Mouse (Mus musculus): ENCODE measurements around the gene Pih1d1. TPM values are rescaled to one million over a fixed set of nuclear protein-coding genes. Genes with fewer than 3 reads are reported as not detected.
A peak's percentile ranks its signal among the peaks of the same experiment; 100 is the strongest.

The Pih1d1 gene
- total RNA-seq, 2 experiments from 2014 or later = 44.5 to 46.8 TPM

DNA sequence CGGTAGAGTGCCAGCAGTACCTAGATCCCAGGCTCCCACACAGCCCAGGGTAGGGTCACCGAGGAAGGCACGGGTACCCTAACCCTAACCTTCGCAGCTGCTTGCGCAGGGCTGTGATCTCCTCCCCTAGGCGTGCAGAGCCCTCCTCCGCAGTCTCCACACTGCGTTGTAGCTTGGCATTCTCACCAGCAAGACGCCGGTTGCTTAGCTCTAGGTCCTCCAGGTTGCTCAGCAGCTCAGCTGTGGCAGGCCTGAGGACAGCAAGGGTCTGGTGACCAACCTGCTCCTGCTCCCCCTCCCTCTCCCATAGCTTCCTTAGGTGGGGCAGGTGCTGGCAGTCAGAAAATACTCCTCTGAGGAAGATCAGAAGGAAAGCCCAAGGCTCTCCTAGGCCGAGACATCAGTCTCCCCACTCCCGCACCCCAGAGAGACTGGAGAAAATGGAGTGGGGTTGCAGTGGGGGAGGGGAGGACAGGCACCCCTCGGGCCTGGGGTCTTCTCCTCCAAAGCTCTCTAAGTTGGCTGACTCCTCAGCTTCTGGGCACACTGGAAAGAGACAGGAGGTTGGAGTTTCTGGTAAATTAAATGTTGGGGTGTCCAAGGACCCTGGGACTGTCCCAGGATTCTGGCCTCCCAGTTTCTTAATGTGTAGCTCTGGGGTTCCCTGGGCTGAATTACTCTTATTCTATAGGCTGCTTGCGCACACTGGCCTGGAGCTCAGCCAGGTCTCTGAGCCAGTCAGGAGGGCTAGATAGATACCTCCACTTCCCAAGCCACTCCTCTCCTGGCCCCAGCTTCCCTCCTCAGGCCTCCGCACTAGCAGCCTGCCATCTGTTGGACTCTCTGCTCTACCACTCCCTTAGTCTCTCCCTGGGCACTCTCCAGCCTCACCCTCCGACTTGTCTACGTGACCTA, 40.0 kb downstream of the Pih1d1 start:
- no peak for DNase-seq

DNA sequence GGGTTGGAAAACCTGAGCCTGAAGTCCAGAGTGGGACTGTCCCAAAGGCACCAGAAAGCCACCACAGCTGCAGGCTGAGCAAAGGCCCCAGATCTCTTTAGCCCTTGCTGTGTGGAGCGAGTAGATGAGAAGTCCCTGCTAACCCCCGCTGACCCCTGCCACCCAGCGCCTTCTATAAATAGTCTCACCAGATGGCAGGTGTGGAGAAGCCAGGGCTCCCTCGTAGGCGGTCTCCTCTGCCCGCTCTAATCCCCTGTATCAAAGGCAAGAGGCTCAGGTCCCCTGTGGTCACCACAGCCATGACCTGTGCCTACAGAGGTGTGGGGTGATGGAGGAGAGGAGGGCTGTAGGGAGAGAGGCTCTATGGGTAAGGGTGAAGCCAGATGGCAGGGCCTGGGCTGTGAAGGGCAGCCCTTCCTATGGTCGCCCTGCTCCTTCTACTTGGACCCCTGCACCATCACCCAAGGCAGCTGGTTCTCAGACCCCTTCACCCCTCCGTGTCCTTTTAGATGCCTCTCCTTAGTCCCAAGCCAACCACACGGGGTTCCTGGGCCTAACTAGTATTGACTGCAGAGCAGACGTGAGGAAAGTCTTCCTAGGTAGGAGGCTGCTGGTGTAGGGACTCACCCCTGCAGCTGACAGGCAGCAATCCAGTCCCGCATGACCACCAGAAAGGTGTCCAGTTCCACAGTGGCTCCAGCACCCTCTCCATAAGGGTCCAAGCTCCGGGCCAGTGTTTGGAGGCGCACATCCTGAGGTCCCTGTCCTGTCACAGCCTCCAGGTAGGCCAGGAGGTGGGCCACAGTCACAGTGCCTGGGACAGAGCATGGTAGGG, 41.5 kb downstream of the Pih1d1 start:
- no peak for DNase-seq

DNA sequence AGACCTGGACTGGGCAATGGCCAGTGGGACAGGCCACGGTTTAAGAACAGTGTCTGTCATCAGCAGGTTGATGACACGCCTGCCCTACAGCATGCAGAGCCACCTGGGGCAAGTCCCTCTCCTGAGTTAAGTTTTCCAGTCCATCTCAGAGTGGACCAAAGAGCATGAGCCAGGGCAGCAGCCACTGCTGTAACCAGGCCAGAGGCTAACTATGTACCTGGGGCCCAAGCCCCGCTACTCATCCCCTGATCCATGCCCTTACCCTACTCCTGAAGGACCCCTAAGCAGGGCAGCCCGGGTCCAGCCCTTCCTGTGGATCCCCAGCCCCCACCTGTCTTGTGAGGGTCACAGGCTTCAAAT, 42.1 kb downstream of the Pih1d1 start:
- no peak for DNase-seq

DNA sequence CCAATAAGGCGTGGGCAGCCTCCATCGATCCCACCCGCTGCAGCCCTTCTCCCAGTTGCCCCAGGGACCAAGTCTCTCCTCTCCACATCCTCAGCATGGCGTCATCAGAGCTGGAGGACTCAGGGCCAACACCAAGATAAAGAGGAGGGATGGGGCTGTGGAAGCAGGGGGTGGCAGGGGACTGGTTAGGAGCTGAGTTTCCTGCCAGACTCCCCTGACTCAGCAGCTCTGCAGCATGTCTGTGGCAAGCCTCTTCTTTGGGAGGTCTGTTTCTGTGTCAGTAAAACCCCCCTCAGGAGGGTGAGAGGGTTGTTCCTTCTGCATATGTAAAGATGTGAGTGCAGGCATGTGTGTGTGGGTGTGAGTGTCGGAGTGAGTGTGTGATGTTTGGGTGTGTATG, 42.9 kb downstream of the Pih1d1 start:
- no peak for DNase-seq

DNA sequence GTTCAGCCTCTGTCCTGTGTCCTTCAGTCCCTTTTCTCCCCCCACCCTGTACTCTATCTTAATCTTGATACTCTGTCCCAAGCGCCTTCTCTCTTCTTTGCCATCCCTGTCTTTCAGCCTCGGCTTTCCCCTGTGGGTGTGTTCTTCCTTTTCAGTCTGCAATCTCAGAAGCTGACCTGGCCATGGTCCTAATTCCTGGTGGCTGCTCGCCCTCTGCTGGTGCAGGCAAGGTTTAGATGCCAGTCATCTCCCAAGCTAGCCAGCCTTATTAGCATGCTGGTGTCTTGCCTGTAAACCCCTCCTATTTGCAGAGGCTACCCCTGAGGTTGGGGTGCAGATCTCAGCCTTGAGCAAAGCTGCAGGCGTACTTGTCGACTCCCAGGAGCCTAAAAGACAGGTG, 44.3 kb downstream of the Pih1d1 start:
- DNase-seq = peak; percentile 64 to 74

DNA sequence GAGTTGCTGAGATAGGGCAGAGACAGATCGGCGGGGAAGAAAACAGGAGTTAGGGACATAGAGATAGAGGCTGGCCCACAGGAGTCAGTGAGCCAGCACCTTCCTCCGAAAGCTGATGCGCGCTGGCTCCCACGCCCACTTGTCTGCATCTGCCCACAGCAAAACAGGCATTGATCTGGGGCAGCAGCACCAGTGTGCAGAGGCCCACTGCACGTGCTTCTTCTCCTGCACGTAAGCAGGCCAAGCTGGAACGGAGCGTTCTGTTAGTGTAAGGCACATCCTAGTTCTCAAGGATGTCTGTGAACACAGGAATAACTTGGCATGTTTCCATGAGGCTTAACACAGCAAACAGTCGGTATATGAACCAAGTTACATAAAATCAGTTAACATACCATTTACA, 44.9 kb downstream of the Pih1d1 start:
- DNase-seq = no peak

DNA sequence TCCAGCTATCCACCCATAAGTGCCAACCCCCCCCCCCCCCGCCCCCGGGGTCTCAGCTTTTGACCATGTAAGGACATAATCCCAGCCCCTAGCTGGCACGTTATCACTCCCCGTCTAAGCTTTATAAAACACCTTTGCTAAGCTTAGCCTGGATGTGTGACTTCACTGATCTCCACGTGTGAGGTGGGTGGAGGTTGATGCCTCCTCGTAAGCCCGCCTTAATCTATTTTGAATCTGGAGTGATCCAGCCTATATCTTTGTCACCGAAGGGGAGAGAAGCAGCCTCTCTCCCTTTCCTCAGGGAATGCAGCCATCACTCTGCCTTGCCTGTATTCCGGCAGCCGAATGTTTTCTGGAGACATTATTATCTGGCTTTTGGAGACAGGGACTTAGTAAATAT, 48.6 kb downstream of the Pih1d1 start:
- DNase-seq = no peak

DNA sequence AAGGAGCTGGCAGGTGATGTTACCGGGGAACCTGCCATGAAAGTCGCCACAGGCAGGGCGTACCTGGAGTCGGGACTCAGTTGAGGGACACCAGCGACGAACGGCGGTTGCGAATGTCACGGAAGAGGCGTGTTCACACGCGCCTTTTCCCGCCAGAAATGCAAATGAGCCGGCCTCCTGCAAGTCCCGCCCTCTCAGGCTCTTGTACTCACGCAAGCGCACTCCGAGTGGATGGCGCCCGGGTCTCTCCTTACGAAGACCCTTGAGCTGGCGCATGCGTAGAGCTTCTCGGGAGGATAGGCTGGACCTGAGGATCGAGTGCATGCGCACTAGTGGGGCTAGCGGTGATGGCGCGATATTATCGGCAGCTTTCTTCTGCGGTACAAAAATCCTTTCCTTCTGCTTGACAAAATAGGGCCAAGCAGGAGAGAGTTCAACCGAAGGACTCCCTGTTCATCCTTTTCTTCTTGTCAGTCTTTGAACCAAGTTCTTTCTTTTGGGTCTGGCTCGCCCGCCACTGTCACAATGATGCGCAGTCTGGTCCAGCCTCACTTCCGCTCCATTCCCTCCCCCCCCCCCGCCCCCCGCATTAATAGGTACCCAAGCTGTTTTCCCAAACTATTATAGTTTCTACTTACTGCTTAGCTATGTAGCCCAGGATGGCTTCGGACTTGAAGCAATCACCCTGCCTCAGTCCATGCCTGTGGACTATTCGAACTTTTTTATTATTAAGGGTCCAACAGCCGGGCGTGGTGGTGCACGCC, 50.5 kb downstream of the Pih1d1 start, which contains the start of gene Ccdc155:
Ccdc155 (minus strand) TSS at position 513 of the 764 bp plus-strand sequence.
- DNase-seq = peak; percentile 87 to 91

DNA sequence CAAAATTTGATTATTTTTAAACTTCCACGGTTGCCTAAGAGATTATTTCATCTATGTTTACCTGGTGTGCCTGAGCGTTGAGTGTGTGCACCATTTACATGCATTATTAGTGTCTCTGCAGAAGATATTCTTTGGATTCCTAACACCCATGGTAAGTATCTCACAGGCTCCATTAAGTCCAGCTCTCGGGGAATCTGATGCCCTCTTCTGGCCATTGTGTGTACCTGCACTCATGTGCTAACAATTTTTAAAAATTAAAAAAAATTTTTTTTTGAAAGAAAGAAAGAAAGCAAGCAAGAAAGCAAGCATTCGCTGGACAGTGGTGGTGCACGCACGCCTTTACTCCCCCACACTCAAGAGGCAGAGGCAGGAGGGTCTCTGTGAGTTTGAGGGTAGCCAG, 54.2 kb downstream of the Pih1d1 start:
- DNase-seq = no peak

Small RNA genes within 50 kb of the gene (microRNA-seq; reads per million reads assigned to microRNA genes)
- gene Mir150 (1,117 to 1,338 reads per million in 2 experiments), gene Mir5121 (14.3 to 23.3 reads per million in 2 experiments), gene Mir7055 (1.1 to 2.7 reads per million in 2 experiments)

Other genes with a start within 250 kb of the Pih1d1 start
- gene Ap2a1, start 224.8 kb upstream of the Pih1d1 start, total RNA-seq (2021) = 100 to 1,000 TPM; 295 to 305 TPM
- gene Tsks, start 211.1 kb upstream of the Pih1d1 start, total RNA-seq (2021) = under 1 TPM; 0.87 to 0.88 TPM
- gene Cpt1c, start 179.5 kb upstream of the Pih1d1 start, total RNA-seq (2021) = 100 to 1,000 TPM; 131 to 137 TPM
- 100 to 1,000 TPM; 155 to 168 TPM for gene Prmt1, start 167.7 kb upstream of the Pih1d1 start, total RNA-seq (2021)
- gene Irf3, start 156.7 kb upstream of the Pih1d1 start, total RNA-seq (2021) = 10 to 100 TPM; 45.9 to 51.0 TPM
- 1 to 10 TPM; 3.0 to 4.1 TPM for gene Bcl2l12, start 155.6 kb upstream of the Pih1d1 start, total RNA-seq (2021)
- 100 to 1,000 TPM; 149 to 155 TPM for gene Scaf1, start 137.9 kb upstream of the Pih1d1 start, total RNA-seq (2021)
- 1 to 10 TPM; 9.7 TPM for gene Rras, start 136.3 kb upstream of the Pih1d1 start, total RNA-seq (2021)
- gene Prr12, start 101.4 kb upstream of the Pih1d1 start, total RNA-seq (2021) = 10 to 100 TPM; 74.3 to 75.3 TPM
- 10 to 100 TPM; 51.0 to 51.3 TPM for gene Nosip, start 91.9 kb upstream of the Pih1d1 start, total RNA-seq (2021)
- 1 to 10 TPM; 5.5 to 6.1 TPM for gene Prrg2, start 91.6 kb upstream of the Pih1d1 start, total RNA-seq (2021)
- gene Rcn3, start 62.1 kb upstream of the Pih1d1 start, total RNA-seq (2021) = 1 to 10 TPM; 6.2 to 6.9 TPM
- gene Fcgrt, start 50.5 kb upstream of the Pih1d1 start, total RNA-seq (2021) = 10 to 100 TPM; 16.7 to 18.5 TPM
- gene Rps11, start 29.9 kb upstream of the Pih1d1 start, total RNA-seq (2021) = 100 to 1,000 TPM; 408 to 432 TPM
- gene Rpl13a, start 25.5 kb upstream of the Pih1d1 start, total RNA-seq (2021) = 100 to 1,000 TPM; 788 to 817 TPM
- under 1 TPM in 1 of 2 experiments, not detected in 1; 0.50 TPM for gene Gm45713, start 18.1 kb upstream of the Pih1d1 start, total RNA-seq (2021)
- gene Flt3l, start 17.9 kb upstream of the Pih1d1 start, total RNA-seq (2021) = 10 to 100 TPM in 1 of 2 experiments, 1 to 10 TPM in 1; 7.0 to 10.1 TPM
- 10 to 100 TPM; 10.5 to 18.0 TPM for gene Aldh16a1, start 281 bp downstream of the Pih1d1 start, total RNA-seq (2021)
- gene Slc17a7, start 9.6 kb downstream of the Pih1d1 start, total RNA-seq (2021) = 1,000 to 10,000 TPM; 1,360 to 1,418 TPM
- under 1 TPM; 0.17 to 0.28 TPM for gene Gfy, start 25.3 kb downstream of the Pih1d1 start, total RNA-seq (2021)
- not detected for gene Pth2, start 26.7 kb downstream of the Pih1d1 start, total RNA-seq (2021)
- gene Ccdc155, start 50.6 kb downstream of the Pih1d1 start, total RNA-seq (2021) = 1 to 10 TPM; 2.0 to 3.3 TPM
- 1 to 10 TPM; 1.4 to 2.3 TPM for gene Dkkl1, start 57.8 kb downstream of the Pih1d1 start, total RNA-seq (2021)
- 1 to 10 TPM; 2.6 to 7.8 TPM for gene Tead2, start 61.5 kb downstream of the Pih1d1 start, total RNA-seq (2021)
- 1 to 10 TPM; 1.9 to 4.8 TPM for gene Cd37, start 84.8 kb downstream of the Pih1d1 start, total RNA-seq (2021)
- 1 to 10 TPM; 2.0 to 2.8 TPM for gene Slc6a16, start 86.8 kb downstream of the Pih1d1 start, total RNA-seq (2021)
- not detected for gene Slc6a21, start 123.2 kb downstream of the Pih1d1 start, total RNA-seq (2021)
- gene Trpm4, start 179.5 kb downstream of the Pih1d1 start, total RNA-seq (2021) = 10 to 100 TPM; 12.9 to 14.8 TPM
- under 1 TPM; 0.20 to 0.46 TPM for gene Hrc, start 181.0 kb downstream of the Pih1d1 start, total RNA-seq (2021)
- 100 to 1,000 TPM; 126 to 128 TPM for gene Ppfia3, start 212.7 kb downstream of the Pih1d1 start, total RNA-seq (2021)
- 100 to 1,000 TPM; 133 to 154 TPM for gene Lin7b, start 216.3 kb downstream of the Pih1d1 start, total RNA-seq (2021)
- gene Snrnp70, start 241.4 kb downstream of the Pih1d1 start, total RNA-seq (2021) = 100 to 1,000 TPM; 379 to 450 TPM